Mouse (Mus musculus) ES-Bruce4 (cell line): ENCODE measurements around the gene Rnf217. TPM values are rescaled to one million over a fixed set of nuclear protein-coding genes. Genes with fewer than 3 reads are reported as not detected.

Source experiments
- H3K27ac ChIP-seq: 2 replicates; pipeline ENCODE4 v1.5.1; 2012; ENCODE audit warnings: low read length, inconsistent platforms; ENCODE audit not compliant: insufficient read depth
- H3K27me3 ChIP-seq: 2 replicates; pipeline ENCODE4 v1.6.1; 2012; ENCODE audit warnings: mild to moderate bottlenecking, low read length, inconsistent platforms; ENCODE audit not compliant: control insufficient read depth, poor library complexity, insufficient read depth, severe bottlenecking
- H3K36me3 ChIP-seq: 2 replicates; pipeline ENCODE4 v1.6.1; 2012; ENCODE audit warnings: inconsistent platforms, mild to moderate bottlenecking, low read length, moderate library complexity; ENCODE audit not compliant: control insufficient read depth, poor library complexity, insufficient read depth, severe bottlenecking
- H3K4me1 ChIP-seq: one replicate; pipeline ENCODE4 v1.8.1; 2011; ENCODE audit warnings: low read length; ENCODE audit not compliant: control insufficient read depth, insufficient read depth
- H3K4me3 ChIP-seq: 2 replicates; pipeline ENCODE4 v1.5.1; 2011; ENCODE audit warnings: low read depth, mild to moderate bottlenecking, low read length
- H3K9ac ChIP-seq: 2 replicates; pipeline ENCODE4 v1.6.1; 2012; ENCODE audit warnings: low read depth, mild to moderate bottlenecking, inconsistent platforms; ENCODE audit not compliant: poor library complexity, severe bottlenecking
- H3K9me3 ChIP-seq: replicated peaks from 2 replicates; pipeline ENCODE4 v1.6.1; 2012; ENCODE audit warnings: mild to moderate bottlenecking, low read length, inconsistent platforms; ENCODE audit not compliant: control insufficient read depth, poor library complexity, insufficient read depth, severe bottlenecking
- CTCF ChIP-seq: IDR thresholded peaks from one replicate; pipeline ENCODE4 v1.8.1; 2011; ENCODE audit warnings: low read depth, low read length
- EP300 ChIP-seq: IDR thresholded peaks from 2 replicates; pipeline ENCODE4 v1.6.1; 2011; ENCODE audit warnings: low read depth, low read length; ENCODE audit not compliant: insufficient read depth
- POLR2A ChIP-seq: IDR thresholded peaks from one replicate; pipeline ENCODE4 v1.8.1; 2011; ENCODE audit warnings: low read length; ENCODE audit not compliant: insufficient read depth
- polyA plus RNA-seq: library from polyadenylated mRNA; stranded (reverse); fragments of >200 nt; gene quantifications from 2 replicates; pipeline ENCODE4 v1.2.4, GENCODE M21; 2011; ENCODE audit warnings: low read depth; ENCODE audit not compliant: missing spikeins, insufficient read depth, insufficient read length

Rnf217 gene
- polyA plus RNA-seq, 1 experiment: 2.1 TPM

DNA sequence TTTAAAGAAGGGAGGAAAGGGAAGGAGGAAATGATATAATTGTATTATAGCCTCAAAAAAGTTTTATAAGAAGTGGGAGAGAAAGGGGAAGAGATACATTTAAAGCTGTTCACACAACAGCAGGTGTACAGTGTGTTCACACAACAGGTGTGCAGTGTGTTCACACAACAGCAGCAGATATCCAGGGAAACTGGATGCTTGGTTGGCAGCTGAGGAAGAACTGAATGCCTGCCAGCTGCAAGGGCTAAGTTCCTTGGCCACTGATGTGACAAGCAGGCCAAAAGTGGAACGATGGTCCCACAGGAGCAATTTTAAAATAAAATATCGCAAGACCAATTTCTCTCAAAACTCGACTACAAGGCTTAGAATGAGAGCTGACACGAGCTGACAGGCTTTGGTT, 35.7 kb downstream of the Rnf217 start:
- Histone ChIP-seq H3K27me3 (no peaks in the 10 kb centered on the region), H3K4me1 (no peaks in the 10 kb centered on the region), H3K4me3 (no peak overlapping the region), H3K27ac (no peak overlapping the region), H3K9me3 (no peaks in the 10 kb centered on the region), H3K9ac (no peak overlapping the region), H3K36me3 (no peaks in the 10 kb centered on the region)
- TF ChIP-seq POLR2A (no peak), CTCF (no peak), EP300 (no peak)

DNA sequence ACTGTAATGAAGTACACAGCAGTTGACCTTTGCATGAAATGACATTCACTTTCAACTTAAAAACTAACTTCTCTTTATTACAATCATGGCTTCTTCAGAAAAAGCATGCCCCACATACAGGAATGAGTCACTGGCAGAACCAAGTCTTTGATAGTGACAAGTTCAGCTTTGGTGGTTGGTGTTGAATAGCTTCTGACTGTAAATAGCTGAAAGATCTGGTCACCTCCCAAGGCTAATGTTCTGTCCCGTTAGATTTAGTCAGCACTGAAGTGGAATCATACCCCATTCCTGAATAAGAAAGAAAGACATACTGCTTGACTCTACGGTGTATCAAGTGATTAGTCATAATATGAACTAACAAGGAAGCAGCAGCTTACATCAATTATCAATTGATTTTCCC, 51.7 kb downstream of the Rnf217 start:
- H3K27ac ChIP-seq: no peak overlapping the region
- H3K4me3 ChIP-seq: no peak overlapping the region
- no peak for TF ChIP-seq CTCF
- TF ChIP-seq EP300: no peak
- no peak for TF ChIP-seq POLR2A
- H3K9me3 ChIP-seq: no peaks in the 10 kb centered on the region
- H3K36me3 ChIP-seq: no peaks in the 10 kb centered on the region
- no peaks in the 10 kb centered on the region for H3K27me3 ChIP-seq
- no peaks in the 10 kb centered on the region for H3K4me1 ChIP-seq
- H3K9ac ChIP-seq: no peak overlapping the region

DNA sequence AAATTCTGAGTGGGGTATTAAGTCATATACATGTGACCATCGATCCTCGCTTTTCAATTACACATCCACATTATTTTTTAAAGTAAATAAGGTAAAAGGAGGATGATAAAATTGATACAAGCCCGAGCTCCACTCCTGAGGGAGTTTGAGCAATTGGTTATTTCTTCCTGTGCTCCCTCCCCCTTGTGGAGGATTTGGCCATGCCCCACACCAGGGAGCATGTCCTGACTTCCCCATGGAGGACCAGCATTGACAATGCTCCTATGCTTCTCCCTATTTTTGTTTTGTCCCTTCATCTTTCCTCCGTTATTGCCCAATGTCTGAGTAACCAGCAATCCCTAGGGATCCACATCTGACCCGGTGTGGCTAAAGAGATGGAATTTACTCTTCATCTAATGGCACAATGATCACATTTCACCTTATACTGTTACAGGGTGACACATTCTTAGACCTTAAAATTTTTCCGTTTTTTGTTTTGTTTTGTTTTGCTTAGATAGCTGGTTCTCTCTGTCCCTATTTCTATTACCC, 53.5 kb downstream of the Rnf217 start:
- Histone ChIP-seq H3K4me3 (no peak overlapping the region), H3K27ac (no peak overlapping the region), H3K36me3 (no peaks in the 10 kb centered on the region), H3K4me1 (no peaks in the 10 kb centered on the region), H3K9me3 (no peaks in the 10 kb centered on the region), H3K27me3 (no peaks in the 10 kb centered on the region), H3K9ac (no peak overlapping the region)
- TF ChIP-seq POLR2A: no peak
- no peak for TF ChIP-seq CTCF
- TF ChIP-seq EP300: no peak

DNA sequence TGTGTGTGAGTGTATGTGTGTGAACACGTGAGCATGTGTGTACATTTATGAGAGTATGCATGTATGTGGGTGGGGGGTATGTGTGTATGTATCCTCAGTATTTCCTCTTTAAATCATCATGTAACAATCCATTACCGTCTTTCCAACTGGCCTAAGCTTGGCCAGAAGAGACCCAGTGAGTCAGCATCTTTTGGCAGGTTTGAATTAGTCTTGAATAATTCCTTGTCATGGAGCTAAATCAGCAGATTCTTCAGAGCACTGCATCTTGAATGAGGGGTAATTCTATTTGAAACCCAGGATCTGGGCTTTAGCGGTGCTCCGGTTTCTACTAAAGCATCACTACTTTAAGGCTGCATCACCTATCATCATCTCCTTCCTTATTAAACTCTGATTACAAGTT, 55.7 kb downstream of the Rnf217 start:
- H3K4me3 ChIP-seq: no peak overlapping the region

DNA sequence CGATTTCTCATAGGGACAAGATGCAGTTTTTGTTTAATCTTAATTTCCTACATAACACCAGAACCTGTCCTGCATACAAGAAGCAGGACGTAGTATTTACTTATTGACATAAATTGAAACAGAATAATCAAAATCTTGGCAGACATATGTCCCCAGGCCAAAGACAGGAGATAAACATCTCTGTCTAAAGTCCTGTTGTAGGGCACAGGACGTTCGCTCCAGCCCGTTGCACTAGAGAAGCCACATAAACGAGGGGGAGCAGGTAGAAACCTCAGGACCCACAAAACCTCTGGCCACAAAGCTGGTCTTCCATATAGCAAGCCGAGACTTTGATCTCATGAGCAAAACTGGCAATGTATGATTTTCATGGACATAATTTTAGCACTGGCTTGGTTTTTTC, 57.1 kb downstream of the Rnf217 start:
- no peak for TF ChIP-seq CTCF
- no peak for TF ChIP-seq POLR2A
- no peak for TF ChIP-seq EP300
- Histone ChIP-seq H3K9ac (no peak overlapping the region), H3K4me1 (no peaks in the 10 kb centered on the region), H3K4me3 (no peak overlapping the region), H3K27ac (no peak overlapping the region), H3K36me3 (no peaks in the 10 kb centered on the region), H3K27me3 (no peaks in the 10 kb centered on the region), H3K9me3 (no peaks in the 10 kb centered on the region)

More for the DNA sequence above, 55.7 kb downstream of the Rnf217 start:
- Histone ChIP-seq H3K36me3 (no peaks in the 10 kb centered on the region), H3K9me3 (no peaks in the 10 kb centered on the region), H3K27ac (no peak overlapping the region), H3K27me3 (no peaks in the 10 kb centered on the region), H3K4me1 (no peaks in the 10 kb centered on the region), H3K9ac (no peak overlapping the region)
- TF ChIP-seq POLR2A (no peak), EP300 (no peak), CTCF (no peak)

DNA sequence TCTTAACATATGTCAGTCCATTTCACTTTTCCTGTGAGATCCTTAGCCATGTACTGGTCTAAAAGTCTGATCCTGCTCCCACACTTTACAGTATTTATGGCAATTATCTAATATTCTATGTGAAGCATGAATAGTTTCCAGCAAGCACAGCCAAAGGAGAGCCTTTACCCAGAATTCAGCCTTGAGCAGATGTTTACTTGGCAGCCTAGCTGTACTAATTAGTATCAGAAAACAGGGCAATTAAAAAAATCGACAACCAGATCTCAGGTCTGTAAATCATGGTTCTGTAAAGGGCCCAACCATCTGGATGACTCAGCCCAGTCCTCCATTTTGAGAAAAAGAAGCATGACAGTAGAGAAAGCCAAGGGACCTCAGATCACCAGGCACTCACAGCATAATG, 57.6 kb downstream of the Rnf217 start:
- TF ChIP-seq POLR2A (no peak), EP300 (no peak), CTCF (no peak)
- Histone ChIP-seq H3K36me3 (no peaks in the 10 kb centered on the region), H3K4me1 (no peaks in the 10 kb centered on the region), H3K27me3 (no peaks in the 10 kb centered on the region), H3K4me3 (no peak overlapping the region), H3K9ac (no peak overlapping the region), H3K9me3 (no peaks in the 10 kb centered on the region), H3K27ac (no peak overlapping the region)
